Mouse (Mus musculus) thymus, adult 2 months (tissue): ENCODE data around the gene Dnaaf1. TPM values are rescaled to one million over a fixed set of nuclear protein-coding genes. Genes with fewer than 3 reads are reported as not detected.

Source experiments
- DNase-seq: peaks from one replicate; pipeline ENCODE4 v3.0.0; 2021
- H3K27ac ChIP-seq: fragments of 200-500 bp; 2 replicates; pipeline ENCODE4 v1.5.1; 2012; ENCODE audit warnings: low read length, control low read depth; ENCODE audit not compliant: control insufficient read depth, insufficient read depth
- H3K27me3 ChIP-seq: fragments of 200-500 bp; 2 replicates; pipeline ENCODE4 v1.6.1; 2012; ENCODE audit warnings: mild to moderate bottlenecking, low read length, moderate library complexity, mixed read lengths; ENCODE audit not compliant: control insufficient read depth, insufficient read depth
- H3K36me3 ChIP-seq: fragments of 200-500 bp; 2 replicates; pipeline ENCODE4 v1.6.1; 2012; ENCODE audit warnings: mild to moderate bottlenecking, low read length, moderate library complexity; ENCODE audit not compliant: control insufficient read depth, insufficient read depth
- H3K4me1 ChIP-seq: fragments of 200-500 bp; replicated peaks from 2 replicates; pipeline ENCODE4 v1.6.1; 2012; ENCODE audit warnings: low read length; ENCODE audit not compliant: control insufficient read depth, insufficient read depth
- H3K4me3 ChIP-seq: fragments of 200-500 bp; 2 replicates; pipeline ENCODE4 v1.5.1; 2012; ENCODE audit warnings: mild to moderate bottlenecking, low read length, control low read depth, moderate library complexity; ENCODE audit not compliant: control insufficient read depth, insufficient read depth
- CTCF ChIP-seq: fragments of 200-500 bp; IDR thresholded peaks from 2 replicates; pipeline ENCODE4 v1.5.1; 2012; ENCODE audit warnings: mild to moderate bottlenecking, control low read depth, low read length, moderate library complexity, borderline replicate concordance; ENCODE audit not compliant: control insufficient read depth, poor library complexity, insufficient read depth; ENCODE audit errors: extremely low read depth
- POLR2A ChIP-seq: fragments of 200-500 bp; IDR thresholded peaks from 2 replicates; pipeline ENCODE4 v1.6.1; 2012; ENCODE audit warnings: mild to moderate bottlenecking, low read length, control low read depth, moderate library complexity; ENCODE audit not compliant: control insufficient read depth, poor library complexity, insufficient read depth; ENCODE audit errors: extremely low read depth
- WGBS: fragments of 180-500 bp; shearing (Covaris S2); methylation state at CpG from one replicate; pipeline ENCODE4 v1.1.7; 2018; 5-methylcytosine and 5-hydroxymethylcytosine counted together
- polyA plus RNA-seq: library from polyadenylated mRNA; depleted of rRNA; stranded (reverse); fragments of >200 nt; gene quantifications from 2 replicates; pipeline ENCODE4 v1.2.3, GENCODE M21; 2012; rRNA removed

Dnaaf1 gene
- 0.90 and 1.1 TPM in 2 replicates for polyA plus RNA-seq

DNA sequence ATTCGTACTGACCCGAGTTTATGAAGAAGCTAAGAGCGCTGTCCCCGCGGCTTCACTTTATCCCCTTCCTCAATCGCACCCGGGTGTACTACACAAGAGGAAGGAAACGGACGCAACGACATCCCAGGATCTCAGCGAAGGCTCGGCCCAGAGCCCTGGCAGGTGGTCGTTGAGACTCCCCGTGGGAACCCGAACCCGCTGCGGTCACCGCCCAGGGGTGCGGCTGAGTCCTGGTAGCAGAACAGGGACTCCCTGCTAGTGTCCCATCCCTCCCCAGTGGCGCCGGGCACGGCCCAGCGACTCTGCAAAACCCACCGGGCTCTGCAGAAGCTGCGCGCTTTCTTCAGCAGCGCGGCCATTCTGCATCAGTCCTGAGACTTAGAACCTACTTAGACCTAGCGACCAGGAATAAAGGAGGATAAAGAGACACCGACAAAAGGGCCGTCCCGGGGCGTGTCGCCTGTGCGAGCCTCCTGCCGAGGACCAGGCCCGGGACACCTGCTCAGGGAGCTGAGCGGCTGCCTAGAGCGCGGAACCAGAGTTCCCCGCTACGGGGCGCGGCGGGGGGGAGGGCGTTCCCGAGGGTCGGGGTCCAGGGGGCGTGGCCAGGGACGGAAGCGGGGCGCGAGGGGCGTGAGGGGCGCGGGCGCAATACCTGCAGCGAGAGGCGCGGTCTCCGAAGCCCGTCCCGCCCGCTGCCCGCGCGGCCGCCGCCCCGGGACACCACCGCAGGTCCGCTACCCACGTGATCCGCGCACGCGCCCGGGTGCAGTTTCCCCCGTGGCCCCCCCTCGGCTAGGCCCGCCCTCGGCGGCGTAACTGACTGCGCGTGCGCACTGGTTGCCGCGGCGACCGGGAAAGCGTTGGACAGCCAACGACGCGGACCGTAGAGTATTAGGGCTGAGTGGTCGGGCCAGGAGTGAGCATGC lies at the start of gene Dnaaf1, which contains the start of gene Hsdl1:
Gene Dnaaf1 (plus strand): TSS at position 799 of the 929 bp plus-strand sequence.
Gene Hsdl1 (minus strand): TSS at position 747 of the 929 bp plus-strand sequence.
- DNase-seq: peak; percentile 97
- peak; percentile 39; the same call in 1 of the 2 replicates for TF ChIP-seq CTCF
- peak; percentile 94 for TF ChIP-seq POLR2A
- peaks cover 42% of the 10 kb centered on the region for H3K4me1 ChIP-seq
- H3K4me3 ChIP-seq: peak within 1 kb of the TSS; percentile 86
- under 1% methylated on average over 97 of the region's 97 CpGs for WGBS
- H3K27me3 ChIP-seq: no peaks in the 10 kb centered on the region
- H3K27ac ChIP-seq: peak within 1 kb of the TSS; percentile 84
- H3K36me3 ChIP-seq: no peaks in the 10 kb centered on the region

DNA sequence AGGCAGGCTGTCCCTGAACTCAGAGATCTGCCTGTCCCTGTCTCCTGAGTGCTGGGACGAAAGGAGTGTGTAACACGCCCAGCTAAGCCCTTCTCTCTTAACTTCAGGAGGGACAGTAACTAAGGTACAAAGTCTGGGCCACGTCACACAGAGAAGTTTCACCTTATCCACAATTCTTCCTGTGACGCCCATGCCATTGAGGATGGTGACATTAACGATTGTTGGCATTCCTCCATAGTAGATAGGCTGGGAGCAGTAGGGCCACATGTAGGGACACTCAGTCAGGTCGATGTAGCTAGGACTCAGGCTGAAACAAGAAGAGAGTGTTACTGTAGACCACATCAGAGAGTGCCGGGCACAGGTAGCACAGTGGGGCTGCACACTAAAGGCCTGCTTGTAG lies 46.3 kb upstream of the Dnaaf1 start:
- Histone ChIP-seq H3K27ac (no peak overlapping the region), H3K36me3 (peaks cover 84% of the 10 kb centered on the region), H3K4me1 (no peaks in the 10 kb centered on the region), H3K27me3 (no peaks in the 10 kb centered on the region), H3K4me3 (no peak overlapping the region)
- WGBS: 97% methylated on average over 7 of the region's 7 CpGs
- TF ChIP-seq CTCF (no peak), POLR2A (no peak)
- DNase-seq: no peak

DNA sequence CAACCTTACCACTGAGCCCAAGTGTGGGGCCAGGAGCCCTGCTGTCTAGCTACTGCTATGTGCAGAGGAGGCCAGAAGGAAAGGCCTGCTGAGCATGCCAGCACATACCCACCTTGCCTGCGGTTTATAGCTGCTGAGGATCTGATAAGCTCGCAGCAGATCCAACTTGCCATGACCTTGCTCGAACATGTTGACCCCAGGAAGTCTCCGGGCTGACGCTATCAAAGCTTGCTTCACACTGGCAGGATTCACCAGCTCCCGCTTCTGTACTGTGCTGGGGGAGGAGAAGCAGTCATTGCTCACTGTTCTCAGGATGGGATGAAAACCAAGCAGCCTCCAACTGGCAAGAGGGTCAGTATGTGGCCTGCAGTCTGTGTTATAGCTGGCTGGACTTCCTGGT lies 44.1 kb upstream of the Dnaaf1 start:
- H3K27ac ChIP-seq: no peak overlapping the region
- no peaks in the 10 kb centered on the region for H3K27me3 ChIP-seq
- H3K4me3 ChIP-seq: no peak overlapping the region
- no peaks in the 10 kb centered on the region for H3K4me1 ChIP-seq
- H3K36me3 ChIP-seq: peaks cover 84% of the 10 kb centered on the region
- TF ChIP-seq CTCF: no peak
- TF ChIP-seq POLR2A: no peak
- 94% methylated on average over 6 of the region's 6 CpGs for WGBS
- no peak for DNase-seq

DNA sequence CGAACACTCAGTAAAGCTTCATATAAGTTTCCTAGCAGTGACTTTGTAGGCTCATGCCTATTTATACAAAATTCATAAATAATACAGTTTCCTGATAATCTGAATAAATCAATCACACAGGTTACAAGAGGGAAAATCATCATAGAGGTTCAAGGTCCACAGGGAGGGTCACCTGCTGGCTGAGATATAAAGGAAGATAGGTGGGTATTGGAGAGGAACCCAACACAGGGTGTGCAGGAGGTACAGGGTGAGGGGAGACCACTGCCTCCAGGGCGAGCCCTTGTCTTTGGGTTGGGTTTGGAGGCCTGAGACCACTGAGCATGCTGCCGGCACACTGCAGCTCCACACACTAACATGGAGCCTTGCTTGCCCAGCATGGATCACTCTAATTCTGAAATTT lies 43.6 kb upstream of the Dnaaf1 start:
- Histone ChIP-seq H3K4me3 (no peak overlapping the region), H3K4me1 (no peaks in the 10 kb centered on the region), H3K27me3 (no peaks in the 10 kb centered on the region), H3K36me3 (peaks cover 88% of the 10 kb centered on the region), H3K27ac (no peak overlapping the region)
- TF ChIP-seq CTCF (no peak), POLR2A (no peak)
- no peak for DNase-seq
- WGBS: over 99% methylated on average over 3 of the region's 3 CpGs

DNA sequence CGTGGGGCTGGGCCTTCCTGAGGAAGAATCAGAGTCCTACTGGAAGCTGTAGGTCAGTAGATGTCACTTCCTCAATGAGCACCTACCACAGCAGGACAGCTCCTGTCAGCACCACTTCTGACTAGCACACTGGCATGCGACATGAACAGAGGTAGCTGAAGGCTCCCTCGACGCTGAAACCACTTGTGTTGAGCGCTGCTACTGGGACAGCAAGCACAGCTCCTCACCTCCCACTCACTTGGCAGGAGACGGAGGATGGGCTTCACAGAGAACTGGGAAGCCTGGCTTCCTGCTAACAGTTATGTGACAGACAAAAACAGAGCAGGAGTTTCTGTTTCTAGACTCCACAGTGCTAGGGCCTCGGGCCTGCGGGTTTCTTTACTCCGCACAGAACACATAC lies 43.1 kb upstream of the Dnaaf1 start:
- peaks cover 92% of the 10 kb centered on the region for H3K36me3 ChIP-seq
- WGBS: 92% methylated on average over 9 of the region's 9 CpGs
- no peak for TF ChIP-seq CTCF
- TF ChIP-seq POLR2A: no peak
- H3K4me3 ChIP-seq: no peak overlapping the region
- H3K27me3 ChIP-seq: no peaks in the 10 kb centered on the region
- H3K27ac ChIP-seq: no peak overlapping the region
- DNase-seq: no peak
- no peaks in the 10 kb centered on the region for H3K4me1 ChIP-seq

DNA sequence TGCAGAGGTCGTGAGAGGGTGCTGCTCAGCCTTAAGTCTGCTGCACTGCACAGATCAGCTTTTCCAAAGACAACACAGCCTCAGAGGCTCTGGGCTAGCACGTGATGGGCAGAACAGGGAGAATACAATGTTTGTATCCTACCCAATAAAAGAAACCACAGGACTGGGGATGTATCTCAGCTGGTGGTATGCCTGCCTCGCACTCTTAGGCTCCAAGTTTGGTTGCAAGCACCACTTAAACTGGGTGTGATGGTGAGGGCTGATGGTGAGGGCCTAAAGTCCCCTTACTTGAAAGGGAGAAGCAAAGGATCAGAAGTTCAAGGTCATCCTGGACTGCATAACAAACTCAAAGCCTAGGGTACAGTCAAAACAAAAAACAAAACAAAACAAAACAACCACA lies 30.4 kb upstream of the Dnaaf1 start:
- peaks cover 28% of the 10 kb centered on the region for H3K4me1 ChIP-seq
- no peaks in the 10 kb centered on the region for H3K27me3 ChIP-seq
- H3K27ac ChIP-seq: peak overlapping the region; percentile 55; the same call in 1 of the 2 replicates
- no peak overlapping the region for H3K4me3 ChIP-seq
- no peak for DNase-seq
- peaks cover 76% of the 10 kb centered on the region for H3K36me3 ChIP-seq
- WGBS: 86% methylated on average over 3 of the region's 3 CpGs
- TF ChIP-seq POLR2A: no peak
